Mouse (Mus musculus) E14TG2a.4 (cell line): ENCODE data around the gene Cwc25.

ENCODE experiments used
- CTCF ChIP-seq: conservative IDR thresholded peaks from 2 replicates; pipeline ENCODE4 v1.5.1; 2014; ENCODE audit warnings: low read length
- NANOG ChIP-seq: IDR thresholded peaks from 2 replicates; pipeline ENCODE4 v1.6.1; 2014; ENCODE audit warnings: borderline replicate concordance, low read length, mixed read lengths
- POU5F1 ChIP-seq: IDR thresholded peaks from 2 replicates; pipeline ENCODE4 v1.6.1; 2014; ENCODE audit warnings: low read length, borderline replicate concordance

GRCm38 (mm10) chr11:97700746-97701580 is 65.4 kb downstream of the Cwc25 start:
- no peak for TF ChIP-seq CTCF
- TF ChIP-seq NANOG: no peak
- no peak for TF ChIP-seq POU5F1
